Mouse (Mus musculus): ENCODE results near the gene Isca1.

DNA sequence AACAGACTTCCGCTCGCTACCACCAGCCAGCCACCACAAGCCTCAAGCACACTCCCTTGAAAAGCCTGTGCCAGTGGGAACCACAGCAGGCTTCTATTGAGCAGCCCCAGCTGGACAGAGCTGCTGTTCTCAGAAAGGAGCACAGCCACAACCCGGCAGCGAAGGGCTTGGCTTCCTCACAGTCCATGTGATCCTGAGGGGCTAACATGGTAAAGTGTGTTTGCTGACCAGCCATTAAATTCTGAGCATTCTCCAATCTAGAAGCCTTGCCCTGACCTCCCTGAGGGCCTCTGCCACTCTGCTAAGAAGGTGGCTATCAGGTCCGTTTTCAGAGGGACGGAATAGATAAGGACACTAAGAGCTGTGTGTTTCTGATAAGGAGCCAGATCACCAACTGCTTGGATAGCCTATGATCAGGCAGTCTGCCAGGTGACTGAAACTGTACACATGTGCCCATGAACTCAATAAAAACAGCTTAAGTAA, 44.5 kb upstream of the Isca1 start:
- no peak for TF ChIP-seq CTCF (IDR thresholded peaks at IDR 0.05; ENCODE audit: borderline replicate concordance, insufficient read depth, low read length)
- no peak for TF ChIP-seq POLR2A (IDR thresholded peaks at IDR 0.05; ENCODE audit: low read depth, low read length)

Data from embryonic fibroblast, embryonic 13.5 days (primary cell).